Mouse (Mus musculus): ENCODE measurements around the gene Ccp110.

- TF ChIP-seq CTCF (IDR thresholded peaks at IDR 0.05; ENCODE audit: borderline replicate concordance, insufficient read depth, low read depth, low read length) (no peak), POLR2A (IDR thresholded peaks at IDR 0.05; ENCODE audit: borderline replicate concordance, insufficient read depth, low read length) (no peak)
Measured at GRCm38 (mm10) chr7:118714873-118715272, 2.5 kb downstream of the Ccp110 start.

Measured in cerebellum, adult 2 months (tissue).